Mouse (Mus musculus) hindbrain, postnatal 0 days (tissue): ENCODE measurements around the gene Eif3l. TPM values are rescaled to one million over a fixed set of nuclear protein-coding genes. Genes with fewer than 3 reads are reported as not detected.

ENCODE experiments used
- ATAC-seq: fragments of 200-750 bp; cut with Nextera tagmentation; 2 replicates; pipeline ENCODE4 v1.8.0; 2017; ENCODE audit warnings: mild to moderate bottlenecking, moderate TSS enrichment, moderate library complexity
- DNase-seq: peaks from one replicate; pipeline ENCODE4 v3.0.0-alpha.2; 2015; ENCODE audit warnings: low spot score
- H3K27ac ChIP-seq: fragments of 300-500 bp; sonication (generic); 2 replicates; pipeline ENCODE4 v1.5.1; 2014; ENCODE audit warnings: mild to moderate bottlenecking
- H3K27me3 ChIP-seq: fragments of 300-500 bp; sonication (generic); 2 replicates; pipeline ENCODE4 v1.6.1; 2014; ENCODE audit warnings: low read length, mixed read lengths; ENCODE audit not compliant: insufficient read depth
- H3K36me3 ChIP-seq: fragments of 300-500 bp; sonication (generic); 2 replicates; pipeline ENCODE4 v1.6.1; 2014; ENCODE audit warnings: low read length, mixed read lengths; ENCODE audit not compliant: insufficient read depth
- H3K4me1 ChIP-seq: fragments of 300-500 bp; sonication (generic); 2 replicates; pipeline ENCODE4 v1.6.1; 2014; ENCODE audit warnings: antibody characterized with exemption, low read length, mixed read lengths; ENCODE audit not compliant: insufficient read depth
- H3K4me2 ChIP-seq: fragments of 300-500 bp; sonication (generic); 2 replicates; pipeline ENCODE4 v1.6.1; 2014; ENCODE audit warnings: low read depth, mild to moderate bottlenecking, low read length, moderate library complexity, mixed read lengths
- H3K4me3 ChIP-seq: fragments of 300-500 bp; sonication (generic); 2 replicates; pipeline ENCODE4 v1.5.1; 2014; ENCODE audit warnings: low read length
- H3K9ac ChIP-seq: fragments of 300-500 bp; sonication (generic); replicated peaks from 2 replicates; pipeline ENCODE4 v1.6.1; 2014; ENCODE audit warnings: mild to moderate bottlenecking, low read length, moderate library complexity, mixed read lengths
- H3K9me3 ChIP-seq: fragments of 300-500 bp; sonication (generic); 2 replicates; pipeline ENCODE4 v1.6.1; 2016; ENCODE audit warnings: low read length, mixed read lengths
- CTCF ChIP-seq: IDR thresholded peaks from 2 replicates; pipeline ENCODE4 v1.5.1; 2016; ENCODE audit warnings: antibody characterized with exemption, control low read depth, low read depth
- WGBS: fragments of 180-500 bp; shearing (Covaris S2); extraction: QIAGEN DNeasy Blood & Tissue Kit; methylation state at CpG from one replicate; pipeline ENCODE4 v1.1.7; 2014; 5-methylcytosine and 5-hydroxymethylcytosine counted together
- polyA plus RNA-seq: library from polyadenylated mRNA; unstranded; fragments of >200 nt; fragmentation: Nextera tagmentation; extraction: Ambion mirVana; gene quantifications from 2 replicates; pipeline ENCODE4 v1.2.1, GENCODE M21; 2015
- total RNA-seq: library from RNA; depleted of rRNA; stranded (reverse); fragments of >200 nt; gene quantifications from 2 replicates; pipeline ENCODE4 v1.2.3, GENCODE M21; 2014

Eif3l gene
- total and polyA plus RNA-seq, 2 experiments from 2014 or later, result 164 to 221 TPM

- no peak for TF ChIP-seq CTCF
- no peak for DNase-seq
- 0 out of 2 replicates have a peak overlapping the region, but pooled peaks have one; percentile 13 for H3K9ac ChIP-seq
- H3K4me3 ChIP-seq, result no peak overlapping the region
- H3K27ac ChIP-seq, result no peak overlapping the region
- H3K36me3 ChIP-seq, result peaks cover 42% of the 10 kb centered on the region
- H3K27me3 ChIP-seq, result no peaks in the 10 kb centered on the region
- H3K4me2 ChIP-seq, result peak overlapping the region; percentile 69; the same call in 1 of the 2 replicates
- no peak for ATAC-seq
- WGBS, result 74% methylated on average over 14 of the region's 14 CpGs
- H3K4me1 ChIP-seq, result 0 out of 2 replicates have a peak, but pooled peaks cover 2% of the 10 kb centered on the region
- H3K9me3 ChIP-seq, result no peaks in the 10 kb centered on the region
Observed at GRCm38 (mm10) chr15:79060887-79061565, 14.0 kb upstream of the Eif3l start.

GRCm38 (mm10) chr15:79062376-79063159, 12.4 kb upstream of the Eif3l start, which contains the start of gene Ankrd54:
Gene Ankrd54, minus strand, starts transcription at chr15:79062893.
- H3K4me3 ChIP-seq, result peak within 1 kb of the TSS; percentile 70
- H3K27ac ChIP-seq, result peak within 1 kb of the TSS; percentile 62

GRCm38 (mm10) chr15:79063160-79063740, 11.7 kb upstream of the Eif3l start:
- WGBS, result 8% methylated on average over 14 of the region's 14 CpGs

More at GRCm38 (mm10) chr15:79062376-79063159, 12.4 kb upstream of the Eif3l start, which contains the start of gene Ankrd54:
- WGBS, result under 1% methylated on average over 71 of the region's 80 CpGs
- peaks cover 30% of the 10 kb centered on the region for H3K36me3 ChIP-seq
- peak within 1 kb of the TSS; percentile 63 for H3K9ac ChIP-seq
- no peaks in the 10 kb centered on the region for H3K27me3 ChIP-seq
- H3K9me3 ChIP-seq, result no peaks in the 10 kb centered on the region
- TF ChIP-seq CTCF, result no peak
- peak within 1 kb of the TSS; percentile 69 for H3K4me2 ChIP-seq
- ATAC-seq (peak; percentile 100), DNase-seq (peak; percentile 100)
- 0 out of 2 replicates have a peak, but pooled peaks cover 2% of the 10 kb centered on the region for H3K4me1 ChIP-seq

GRCm38 (mm10) chr15:79065086-79065770, 9.8 kb upstream of the Eif3l start:
- no peak overlapping the region for H3K27ac ChIP-seq
- H3K4me1 ChIP-seq, result 0 out of 2 replicates have a peak, but pooled peaks cover 2% of the 10 kb centered on the region
- H3K9ac ChIP-seq, result no peak overlapping the region
- H3K4me3 ChIP-seq, result no peak overlapping the region
- 70% methylated on average over 8 of the region's 8 CpGs for WGBS
- no peak for DNase-seq
- H3K4me2 ChIP-seq, result no peak overlapping the region
- ATAC-seq, result no peak
- H3K9me3 ChIP-seq, result no peaks in the 10 kb centered on the region
- TF ChIP-seq CTCF, result no peak
- H3K27me3 ChIP-seq, result no peaks in the 10 kb centered on the region
- H3K36me3 ChIP-seq, result peaks cover 4% of the 10 kb centered on the region; the same call in 1 of the 2 replicates

More at GRCm38 (mm10) chr15:79063160-79063740, 11.7 kb upstream of the Eif3l start:
- H3K27ac ChIP-seq, result peak overlapping the region; percentile 38; the same call in 1 of the 2 replicates
- no peaks in the 10 kb centered on the region for H3K9me3 ChIP-seq
- H3K4me1 ChIP-seq, result 0 out of 2 replicates have a peak, but pooled peaks cover 2% of the 10 kb centered on the region
- H3K4me2 ChIP-seq, result peak overlapping the region; percentile 57
- no peak for DNase-seq
- H3K9ac ChIP-seq, result no peak overlapping the region; the same call in 1 of the 2 replicates
- H3K4me3 ChIP-seq, result peak overlapping the region; percentile 26
- H3K36me3 ChIP-seq, result peaks cover 23% of the 10 kb centered on the region
- ATAC-seq, result no peak
- TF ChIP-seq CTCF, result no peak
- H3K27me3 ChIP-seq, result no peaks in the 10 kb centered on the region

GRCm38 (mm10) chr15:79066276-79066675, 8.7 kb upstream of the Eif3l start:
- no peak overlapping the region for H3K27ac ChIP-seq
- WGBS, result 56% methylated on average over 2 of the region's 2 CpGs
- H3K36me3 ChIP-seq, result no peaks in the 10 kb centered on the region
- H3K9ac ChIP-seq, result no peak overlapping the region
- TF ChIP-seq CTCF, result no peak
- 0 out of 2 replicates have a peak, but pooled peaks cover under 1% of the 10 kb centered on the region for H3K4me1 ChIP-seq
- H3K4me3 ChIP-seq, result no peak overlapping the region
- ATAC-seq, result no peak
- H3K27me3 ChIP-seq, result no peaks in the 10 kb centered on the region
- H3K4me2 ChIP-seq, result no peak overlapping the region
- no peak for DNase-seq
- H3K9me3 ChIP-seq, result no peaks in the 10 kb centered on the region

GRCm38 (mm10) chr15:79067631-79068030, 7.3 kb upstream of the Eif3l start:
- H3K9me3 ChIP-seq, result no peaks in the 10 kb centered on the region
- TF ChIP-seq CTCF, result no peak
- no peak overlapping the region for H3K9ac ChIP-seq
- WGBS, result 77% methylated on average over 3 of the region's 3 CpGs
- H3K4me3 ChIP-seq, result no peak overlapping the region
- no peaks in the 10 kb centered on the region for H3K4me1 ChIP-seq
- H3K4me2 ChIP-seq, result no peak overlapping the region
- H3K27me3 ChIP-seq, result no peaks in the 10 kb centered on the region
- no peak overlapping the region for H3K27ac ChIP-seq
- DNase-seq, result no peak
- H3K36me3 ChIP-seq, result no peaks in the 10 kb centered on the region
- no peak for ATAC-seq
